Mouse (Mus musculus): Measurements from ENCODE around the gene Fam163b. TPM values are rescaled to one million over a fixed set of nuclear protein-coding genes. Genes with fewer than 3 reads are reported as not detected.

The Fam163b gene
- polyA plus RNA-seq, 1 experiment from 2014 or later, result 1.1 TPM

- Histone ChIP-seq H3K27me3 (no peaks in the 10 kb centered on the region), H3K36me3 (no peaks in the 10 kb centered on the region), H3K4me3 (replicated peaks) (no peak overlapping the region), H3K4me1 (replicated peaks) (peaks cover 8% of the 10 kb centered on the region; the same call in 1 of the 2 replicates), H3K4me2 (replicated peaks) (no peak overlapping the region), H3K27ac (no peak overlapping the region), H3K9me3 (no peaks in the 10 kb centered on the region), H3K9ac (replicated peaks) (0 out of 2 replicates have a peak overlapping the region, but pooled peaks have one; percentile 1)
- 82% methylated on average over 2 of the region's 2 CpGs for WGBS
- ATAC-seq, result no peak
These were observed 75.2 kb downstream of the Fam163b start for GRCm38 (mm10) chr2:27067124-27067523.

Other genes starting within 250 kb of the Fam163b start
- 31.0 and 33.9 TPM in 2 replicates for gene Surf6, start 239.6 kb downstream of the Fam163b start, polyA plus RNA-seq (2015; fragmentation: Nextera tagmentation; extraction: Ambion mirVana)
- gene Med22, start 231.8 kb downstream of the Fam163b start, polyA plus RNA-seq (2015; fragmentation: Nextera tagmentation; extraction: Ambion mirVana), result 160 and 164 TPM in 2 replicates
- gene Rpl7a, start 231.7 kb downstream of the Fam163b start, polyA plus RNA-seq (2015; fragmentation: Nextera tagmentation; extraction: Ambion mirVana), result 532 and 549 TPM in 2 replicates
- gene Surf2, start 226.1 kb downstream of the Fam163b start, polyA plus RNA-seq (2015; fragmentation: Nextera tagmentation; extraction: Ambion mirVana), result 59.3 and 60.6 TPM in 2 replicates
- gene Surf1, start 226.0 kb downstream of the Fam163b start, polyA plus RNA-seq (2015; fragmentation: Nextera tagmentation; extraction: Ambion mirVana), result 76.5 and 84.1 TPM in 2 replicates
- gene Surf4, start 208.6 kb downstream of the Fam163b start, polyA plus RNA-seq (2015; fragmentation: Nextera tagmentation; extraction: Ambion mirVana), result 105 and 114 TPM in 2 replicates
- 0.13 and 0.21 TPM in 2 replicates for gene Stkld1, start 208.4 kb downstream of the Fam163b start, polyA plus RNA-seq (2015; fragmentation: Nextera tagmentation; extraction: Ambion mirVana)
- gene Rexo4, start 178.1 kb downstream of the Fam163b start, polyA plus RNA-seq (2015; fragmentation: Nextera tagmentation; extraction: Ambion mirVana), result 33.7 and 36.1 TPM in 2 replicates
- not detected in 2 replicates for gene Adamts13, start 169.1 kb downstream of the Fam163b start, polyA plus RNA-seq (2015; fragmentation: Nextera tagmentation; extraction: Ambion mirVana)
- 130 and 132 TPM in 2 replicates for gene Cacfd1, start 132.6 kb downstream of the Fam163b start, polyA plus RNA-seq (2015; fragmentation: Nextera tagmentation; extraction: Ambion mirVana)
- 3.6 and 3.8 TPM in 2 replicates for gene Slc2a6, start 114.5 kb downstream of the Fam163b start, polyA plus RNA-seq (2015; fragmentation: Nextera tagmentation; extraction: Ambion mirVana)
- not detected in 2 replicates for gene Mymk, start 70.3 kb downstream of the Fam163b start, polyA plus RNA-seq (2015; fragmentation: Nextera tagmentation; extraction: Ambion mirVana)
- 6.0 and 6.9 TPM in 2 replicates for gene Adamtsl2, start 63.1 kb downstream of the Fam163b start, polyA plus RNA-seq (2015; fragmentation: Nextera tagmentation; extraction: Ambion mirVana)
- 0.19 and 0.82 TPM in 2 replicates for gene Dbh, start 22.7 kb upstream of the Fam163b start, polyA plus RNA-seq (2015; fragmentation: Nextera tagmentation; extraction: Ambion mirVana)
- 2.6 and 3.7 TPM in 2 replicates for gene Sardh, start 105.8 kb upstream of the Fam163b start, polyA plus RNA-seq (2015; fragmentation: Nextera tagmentation; extraction: Ambion mirVana)